Mouse (Mus musculus) gastrocnemius, postnatal 25 days (tissue): ENCODE results near the gene Gm43191. TPM values are rescaled to one million over a fixed set of nuclear protein-coding genes. Genes with fewer than 3 reads are reported as not detected.

ENCODE experiments used
- DNase-seq: peaks from one replicate; pipeline ENCODE4 v3.0.0; 2022
- total RNA-seq, 2 experiments: library from RNA; stranded (reverse); gene quantifications; 1 replicate in 1 of 2; 2 replicates in 1 of 2; pipeline ENCODE4 v1.2.3; 2021

Gene Gm43191
- total RNA-seq, 2 experiments from 2014 or later, result not detected

GRCm38 (mm10) chr3:116622641-116623040 is 58.4 kb downstream of the Gm43191 start:
- no peak for DNase-seq

- no peak for DNase-seq
These were observed 60.3 kb downstream of the Gm43191 start for GRCm38 (mm10) chr3:116620636-116621370.

GRCm38 (mm10) chr3:116618855-116619254 is 62.2 kb downstream of the Gm43191 start:
- DNase-seq, result no peak

GRCm38 (mm10) chr3:116615318-116616068 is 65.6 kb downstream of the Gm43191 start:
- no peak for DNase-seq

GRCm38 (mm10) chr3:116614295-116614892 is 66.7 kb downstream of the Gm43191 start, which contains the start of gene Trmt13:
Gene Trmt13 (minus strand): TSS chr3:116614587.
- DNase-seq, result peak; percentile 6

GRCm38 (mm10) chr3:116604570-116604969 is 76.5 kb downstream of the Gm43191 start:
- no peak for DNase-seq

- no peak for DNase-seq
These were observed 79.3 kb downstream of the Gm43191 start for GRCm38 (mm10) chr3:116601781-116602180.

- no peak for DNase-seq
These were observed 80.1 kb downstream of the Gm43191 start for GRCm38 (mm10) chr3:116601005-116601404.

GRCm38 (mm10) chr3:116599705-116600104 is 81.4 kb downstream of the Gm43191 start:
- DNase-seq, result no peak

- DNase-seq, result no peak
These were observed 85.5 kb downstream of the Gm43191 start for GRCm38 (mm10) chr3:116595603-116595991.

- peak; percentile 96 for DNase-seq
These were observed 86.1 kb downstream of the Gm43191 start, which contains the start of gene Sass6 for GRCm38 (mm10) chr3:116594728-116595602. Gene Sass6 (plus strand): TSS chr3:116594982.

GRCm38 (mm10) chr3:116594076-116594727 is 86.9 kb downstream of the Gm43191 start:
- no peak for DNase-seq

Other genes starting within 250 kb of the Gm43191 start
- gene Rtca, start 173.1 kb downstream of the Gm43191 start, total RNA-seq, result 10 to 100 TPM; 21.2 to 22.7 TPM
- gene Dbt, start 168.2 kb downstream of the Gm43191 start, total RNA-seq, result 10 to 100 TPM; 26.3 to 31.2 TPM
- 10 to 100 TPM; 42.6 to 54.3 TPM for gene Lrrc39, start 118.3 kb downstream of the Gm43191 start, total RNA-seq
- 1 to 10 TPM; 1.5 to 3.6 TPM for gene Sass6, start 86.3 kb downstream of the Gm43191 start, total RNA-seq
- 1 to 10 TPM; 4.8 to 5.5 TPM for gene Trmt13, start 66.7 kb downstream of the Gm43191 start, total RNA-seq
- 10 to 100 TPM; 11.6 to 12.1 TPM for gene Mfsd14a, start 18.6 kb downstream of the Gm43191 start, total RNA-seq
- 1 to 10 TPM; 6.9 to 7.0 TPM for gene Slc35a3, start 31.6 kb upstream of the Gm43191 start, total RNA-seq
- gene Agl, start 126.9 kb upstream of the Gm43191 start, total RNA-seq, result 100 to 1,000 TPM; 558 to 691 TPM
- 1 to 10 TPM; 3.7 to 4.2 TPM for gene Frrs1, start 178.2 kb upstream of the Gm43191 start, total RNA-seq